Mouse (Mus musculus): ENCODE results near the gene Cks2. TPM values are rescaled to one million over a fixed set of nuclear protein-coding genes. Genes with fewer than 3 reads are reported as not detected.
A peak's percentile ranks its signal among the peaks of the same experiment; 100 is the strongest.
"Not testable (repeated sequence)": the region's sequence is repeated elsewhere in the genome, so short reads cannot be mapped to it uniquely, and the experiment has no call there.

Cks2 gene
- total RNA-seq, 2 experiments from 2014 or later: 275 to 430 TPM

DNA sequence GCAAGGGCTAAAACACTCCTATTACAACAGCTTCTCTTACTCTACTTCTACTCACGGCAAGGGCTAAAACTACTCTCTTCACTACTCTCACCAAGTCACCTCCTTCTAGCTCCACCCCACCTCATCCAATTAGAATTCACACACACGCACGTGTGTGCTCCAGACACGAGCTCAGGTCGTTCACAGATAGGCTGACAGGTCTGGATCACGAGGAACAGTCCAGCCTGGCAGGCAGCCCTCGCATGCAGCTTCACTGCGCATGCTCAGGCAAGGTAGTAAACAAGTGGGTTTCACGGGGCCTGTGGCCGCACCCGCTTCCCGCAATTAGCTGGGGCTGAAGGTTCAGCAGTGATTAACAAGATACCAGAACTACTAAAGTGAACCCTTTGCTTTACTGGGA, 23.2 kb downstream of the Cks2 start:
- ATAC-seq (replicated peaks; ENCODE audit: low FRiP score, low TSS enrichment, poor library complexity, severe bottlenecking): not testable (repeated sequence)

DNA sequence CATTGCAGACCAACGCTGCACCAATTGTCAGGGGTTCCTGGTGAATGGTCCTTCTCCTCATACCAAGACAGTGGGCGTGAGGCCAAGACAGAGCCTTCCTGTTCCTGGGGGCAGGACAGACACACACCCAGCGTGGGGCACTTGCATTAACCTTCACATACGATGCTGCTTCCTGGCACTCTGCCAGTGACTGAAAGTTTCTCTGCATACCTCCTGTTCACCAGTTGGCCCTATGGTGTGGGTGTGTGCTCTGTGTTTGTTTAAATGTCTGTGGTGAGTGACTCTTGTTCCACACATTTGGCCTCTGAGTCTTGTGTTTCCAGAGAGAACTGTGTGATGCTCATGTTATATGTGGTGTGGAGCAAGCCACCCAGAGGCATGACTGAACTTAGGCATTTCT, 31.6 kb downstream of the Cks2 start:
- peak; percentile 26 for ATAC-seq (replicated peaks; ENCODE audit: low FRiP score, low TSS enrichment, poor library complexity, severe bottlenecking)

DNA sequence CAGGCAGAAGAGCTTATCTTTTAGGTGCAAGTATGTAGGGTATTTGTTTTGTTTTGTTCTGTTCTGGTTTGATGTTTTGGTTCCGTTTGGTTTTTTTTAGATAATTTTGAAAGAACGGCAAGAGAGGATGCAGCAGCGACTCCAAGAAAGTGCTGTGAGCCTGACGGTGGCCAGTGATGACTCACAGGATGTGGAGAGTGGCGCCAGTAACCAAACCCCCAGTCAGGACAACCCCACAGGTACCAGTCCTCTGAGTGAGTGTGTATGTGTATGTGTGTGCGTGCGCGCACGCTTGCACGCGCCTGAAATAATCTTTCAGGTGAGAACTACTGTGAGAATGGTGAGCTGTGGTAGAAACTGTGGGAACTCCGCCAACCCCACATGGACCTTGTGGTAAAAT, 32.0 kb downstream of the Cks2 start:
- ATAC-seq (replicated peaks; ENCODE audit: low FRiP score, low TSS enrichment, poor library complexity, severe bottlenecking): peak; percentile 8; the same call in 1 of the 2 replicates

DNA sequence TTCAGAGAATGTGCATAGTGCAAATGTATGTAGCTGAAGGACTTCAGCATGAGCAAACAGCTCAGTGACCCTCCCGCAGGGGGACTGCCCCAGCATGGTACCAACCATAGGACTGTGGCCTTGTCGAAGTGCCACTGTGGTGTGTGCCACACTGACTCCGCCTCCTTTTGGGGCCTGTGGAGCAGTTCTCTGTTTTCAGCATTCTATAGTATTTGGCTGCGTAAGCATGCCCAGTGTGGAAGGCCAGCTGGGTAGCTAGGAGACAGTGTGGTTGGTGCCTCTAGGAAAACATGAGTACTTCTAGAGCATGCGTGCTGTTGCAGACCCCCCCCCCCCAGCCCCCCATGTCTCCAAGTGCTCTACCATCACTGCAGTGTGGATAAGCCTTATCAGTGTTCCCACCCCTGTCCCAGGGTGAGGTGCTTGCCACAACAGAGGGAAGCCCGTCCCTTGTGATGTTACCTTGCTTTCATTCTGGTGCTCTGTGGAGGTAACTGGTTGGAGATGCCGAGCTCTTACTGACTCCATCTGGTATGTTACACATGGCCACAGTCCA, 32.7 kb downstream of the Cks2 start:
- ATAC-seq (replicated peaks; ENCODE audit: low FRiP score, low TSS enrichment, poor library complexity, severe bottlenecking): peak; percentile 79

DNA sequence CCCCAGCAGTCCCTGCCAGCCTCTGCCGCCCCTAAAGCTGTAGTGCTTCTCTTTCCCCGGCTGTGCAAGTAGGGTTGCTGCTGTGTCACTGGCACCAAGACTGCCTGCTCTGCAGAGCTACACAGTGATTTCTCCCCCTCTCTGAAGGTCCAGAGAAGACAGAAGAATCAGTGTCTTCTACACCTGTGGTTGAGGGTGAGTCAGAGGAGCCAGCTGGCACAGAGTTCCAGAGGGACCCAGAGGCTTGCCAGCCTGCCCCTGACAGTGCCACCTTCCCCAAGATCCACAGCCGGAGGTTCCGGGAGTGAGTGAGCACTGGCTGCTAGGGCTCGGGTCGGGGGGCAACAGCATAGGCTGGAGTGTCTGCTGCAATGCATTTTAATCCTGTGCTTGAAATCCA, 33.7 kb downstream of the Cks2 start:
- ATAC-seq (replicated peaks; ENCODE audit: low FRiP score, low TSS enrichment, poor library complexity, severe bottlenecking): no peak

DNA sequence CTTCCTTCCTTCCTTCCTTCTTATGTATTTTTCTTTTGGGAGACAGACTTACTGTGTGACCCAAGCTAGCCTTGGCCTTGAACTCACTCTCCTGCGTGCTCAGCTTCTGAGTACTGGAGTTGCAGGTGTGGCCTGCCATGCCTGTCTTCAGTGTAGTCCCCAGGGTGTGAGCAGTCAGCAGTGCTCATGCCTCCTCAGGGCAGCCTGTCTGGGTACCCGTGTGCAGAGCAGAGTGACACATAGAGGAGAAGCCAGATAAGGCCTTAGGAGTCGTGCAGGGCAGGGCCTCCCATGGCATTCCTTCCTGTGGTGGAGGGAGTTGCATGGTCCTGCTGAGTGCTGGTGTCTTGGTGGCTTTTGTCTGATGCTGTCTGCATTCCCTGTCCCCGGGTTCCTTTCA, 34.3 kb downstream of the Cks2 start:
- ATAC-seq (replicated peaks; ENCODE audit: low FRiP score, low TSS enrichment, poor library complexity, severe bottlenecking): no peak

DNA sequence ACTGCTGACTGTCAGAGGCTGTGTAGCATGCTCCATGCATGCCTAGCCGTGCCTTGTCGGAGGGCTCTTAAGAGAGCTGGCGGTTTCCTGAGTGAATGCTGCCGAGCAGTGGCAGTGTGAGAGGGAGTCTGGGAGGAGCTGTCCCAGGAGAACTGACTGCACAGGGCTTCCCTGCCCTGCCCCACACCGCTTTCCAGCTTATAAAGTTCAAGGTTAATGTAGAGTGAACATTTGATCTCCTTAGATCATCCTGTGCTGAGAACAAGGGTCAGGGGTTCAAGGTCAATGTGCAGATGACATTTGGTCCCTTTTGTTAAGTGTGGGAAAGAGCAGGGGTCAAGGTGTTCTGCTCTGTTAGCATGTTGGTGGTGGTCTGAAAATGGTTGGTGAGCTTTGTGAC, 36.0 kb downstream of the Cks2 start:
- ATAC-seq (replicated peaks; ENCODE audit: low FRiP score, low TSS enrichment, poor library complexity, severe bottlenecking): no peak

DNA sequence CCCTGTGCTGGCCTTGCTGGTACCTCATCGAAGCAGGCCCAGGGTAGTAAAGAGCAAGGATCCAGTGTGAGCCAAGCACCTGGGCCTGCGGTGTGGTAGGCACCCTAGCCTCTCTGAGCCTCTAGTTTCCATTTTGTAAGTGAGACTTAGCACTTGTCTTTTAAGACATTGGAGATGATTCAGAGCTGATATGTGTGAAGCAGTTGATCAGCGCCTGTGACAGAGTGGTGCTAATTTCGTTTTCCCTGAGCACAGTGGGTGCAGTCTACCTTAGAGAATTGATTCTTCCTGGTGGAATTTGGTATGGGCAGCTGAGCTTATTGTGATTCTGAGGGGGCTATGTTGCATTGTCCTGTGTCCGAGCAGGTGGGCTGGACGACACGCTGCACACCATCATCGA, 36.6 kb downstream of the Cks2 start:
- no peak for ATAC-seq (replicated peaks; ENCODE audit: low FRiP score, low TSS enrichment, poor library complexity, severe bottlenecking)

DNA sequence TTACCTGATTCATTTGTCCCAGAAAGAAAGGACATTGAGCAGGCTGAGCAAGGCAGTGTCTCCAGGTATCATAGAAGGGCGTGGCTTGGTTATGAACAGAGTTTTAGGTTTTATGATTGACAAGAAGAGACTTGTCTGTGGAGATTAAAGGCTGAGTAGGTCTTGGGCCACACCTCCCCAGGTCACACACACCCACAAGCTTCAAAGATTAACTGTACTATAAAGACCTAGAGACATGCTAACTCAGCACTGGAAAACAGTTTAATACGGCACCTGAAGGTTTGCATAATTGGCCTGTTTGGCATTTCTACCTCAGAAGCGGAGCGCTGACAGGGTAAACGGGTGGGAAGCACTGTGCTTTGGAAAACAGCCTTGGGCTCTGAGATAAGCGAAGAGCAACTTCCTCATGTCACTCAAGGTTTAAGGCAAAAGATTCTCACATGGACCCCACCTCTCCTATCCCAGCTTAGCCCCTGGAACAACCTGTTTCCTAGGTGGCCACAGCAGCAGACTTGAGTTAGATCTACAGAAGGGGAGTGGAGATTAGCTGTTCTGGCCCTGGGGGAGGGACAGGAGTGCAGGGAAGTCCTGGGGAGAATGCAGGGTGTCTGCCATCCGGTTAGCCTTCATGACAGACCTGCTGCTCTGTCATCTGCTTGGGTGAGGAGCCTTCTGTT, 40.4 kb downstream of the Cks2 start:
- ATAC-seq (replicated peaks; ENCODE audit: low FRiP score, low TSS enrichment, poor library complexity, severe bottlenecking): peak; percentile 54

DNA sequence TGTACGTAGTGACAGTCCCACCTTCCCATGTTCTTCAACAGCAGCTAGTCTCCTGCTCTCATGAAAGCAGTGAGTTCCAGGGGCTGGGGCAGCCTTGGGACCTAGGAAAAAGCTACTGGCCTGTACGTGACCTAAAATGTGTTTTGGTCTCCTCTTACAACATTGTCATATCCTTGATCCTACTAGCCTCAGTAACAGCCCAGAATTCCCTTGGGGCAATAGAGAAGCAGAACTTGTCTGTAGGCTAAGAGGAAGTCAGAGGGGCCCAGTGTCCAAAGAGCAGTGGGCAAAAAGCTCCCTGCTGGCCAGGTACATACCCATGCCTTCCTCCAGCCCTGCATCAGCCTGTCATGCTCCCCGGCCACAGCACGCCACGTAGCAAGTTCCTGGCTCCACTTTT, 41.9 kb downstream of the Cks2 start:
- ATAC-seq (replicated peaks; ENCODE audit: low FRiP score, low TSS enrichment, poor library complexity, severe bottlenecking): no peak

DNA sequence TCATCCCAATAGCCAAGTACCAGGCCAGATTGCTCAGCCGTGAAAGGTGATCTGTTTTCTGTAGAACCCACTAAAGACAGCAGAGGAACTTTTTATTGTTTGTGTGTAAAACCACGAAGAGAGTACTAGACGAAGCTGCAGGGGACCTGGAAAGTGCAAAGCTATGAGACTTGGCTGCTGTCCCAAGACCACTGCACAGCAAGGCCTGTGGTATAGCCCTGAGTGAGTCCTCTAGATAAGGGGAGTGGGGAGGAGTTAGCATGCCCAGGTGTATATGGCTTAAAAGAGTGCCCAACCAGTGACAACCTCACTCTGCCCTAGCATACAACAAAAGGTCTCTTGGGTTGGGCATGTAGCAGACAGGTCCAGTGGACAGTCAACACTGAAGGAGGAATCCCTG, 43.7 kb downstream of the Cks2 start:
- peak; percentile 56 for ATAC-seq (replicated peaks; ENCODE audit: low FRiP score, low TSS enrichment, poor library complexity, severe bottlenecking)

DNA sequence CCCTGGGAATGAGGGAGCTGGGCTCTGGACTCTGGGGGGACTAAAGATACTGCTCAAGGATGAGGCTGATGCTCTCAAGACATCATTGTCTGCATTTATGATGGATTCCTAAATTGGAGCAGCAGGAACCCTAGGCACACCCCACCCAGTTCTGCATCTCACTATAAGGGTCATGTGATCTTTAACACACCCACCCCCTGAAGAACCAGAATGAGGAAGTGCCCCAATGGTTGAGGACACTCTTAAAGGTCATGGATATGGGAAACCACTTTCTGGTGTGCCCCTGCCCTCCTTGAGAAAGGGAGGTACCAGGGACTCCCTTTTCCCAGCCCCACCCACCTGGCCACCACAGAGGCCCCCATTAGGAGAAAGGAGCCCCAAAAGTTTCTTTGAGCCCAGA, 51.4 kb downstream of the Cks2 start:
- ATAC-seq (replicated peaks; ENCODE audit: low FRiP score, low TSS enrichment, poor library complexity, severe bottlenecking): no peak

DNA sequence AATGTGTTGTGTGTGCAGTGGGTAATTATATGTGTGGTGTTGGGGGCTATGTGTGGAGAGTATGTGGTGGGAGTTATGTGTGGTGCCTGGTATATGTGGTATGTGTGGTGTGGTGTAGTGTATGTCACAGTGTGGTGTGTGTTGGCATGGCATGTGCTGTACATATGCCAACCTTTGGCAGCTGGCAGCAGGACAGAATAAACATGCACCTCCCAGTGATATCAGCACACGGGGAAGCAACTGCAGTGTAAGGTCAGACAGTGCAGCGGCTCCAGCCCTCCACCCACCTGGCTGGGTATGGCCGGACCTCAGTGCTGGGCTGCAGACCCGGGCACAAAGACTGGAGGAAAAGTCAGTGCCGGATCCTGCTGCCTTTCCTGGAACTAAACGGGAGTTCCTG, 52.4 kb downstream of the Cks2 start:
- ATAC-seq (replicated peaks; ENCODE audit: low FRiP score, low TSS enrichment, poor library complexity, severe bottlenecking): peak; percentile 56

DNA sequence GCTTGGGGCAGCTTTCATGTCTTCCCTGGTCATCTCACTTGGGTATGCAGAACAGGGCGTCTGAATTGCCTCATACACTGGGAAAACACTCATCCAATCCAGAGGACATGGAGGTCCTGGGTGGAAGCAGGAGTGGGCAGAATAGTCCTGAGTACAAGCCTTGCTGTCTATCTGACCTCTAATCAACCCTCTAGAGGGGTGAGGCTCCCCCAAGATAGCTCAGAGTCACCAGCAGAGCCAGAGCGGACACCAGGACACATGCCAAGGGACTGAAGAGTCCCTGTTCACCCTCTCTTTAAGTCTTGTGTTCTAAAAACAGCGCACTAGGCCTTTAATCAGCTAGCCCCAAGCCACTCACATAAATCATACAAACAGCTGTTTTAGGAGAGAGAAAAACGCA, 52.9 kb downstream of the Cks2 start:
- ATAC-seq (replicated peaks; ENCODE audit: low FRiP score, low TSS enrichment, poor library complexity, severe bottlenecking): peak; percentile 48

DNA sequence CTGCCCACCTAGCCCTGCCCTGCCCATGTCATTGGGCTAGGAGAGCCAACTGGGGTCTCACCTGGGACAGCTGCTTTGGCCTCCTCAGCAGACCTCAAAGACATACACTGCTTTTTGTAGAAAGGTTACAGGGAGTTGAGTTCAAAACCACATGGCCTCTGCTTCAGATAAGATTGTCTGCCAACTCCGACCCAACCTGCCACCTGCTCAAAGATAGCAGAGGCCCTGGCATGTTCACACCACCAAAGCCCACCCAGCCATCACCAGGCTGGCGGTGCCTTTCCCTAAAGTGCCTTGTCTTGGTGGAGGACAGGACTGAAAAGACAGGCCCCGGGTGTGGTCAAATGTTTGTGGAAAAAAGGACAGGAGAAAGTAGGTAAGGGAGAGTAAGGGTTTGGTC, 53.3 kb downstream of the Cks2 start:
- ATAC-seq (replicated peaks; ENCODE audit: low FRiP score, low TSS enrichment, poor library complexity, severe bottlenecking): peak; percentile 58

Other genes starting within 250 kb of the Cks2 start
- gene S1pr3, start 236.6 kb upstream of the Cks2 start, total RNA-seq (2014; fragmentation: Nextera tagmentation): 0.31 TPM in 1 of 2 replicates, not detected in the other
- gene S1pr3, start 236.6 kb upstream of the Cks2 start, total RNA-seq (2017): 0.33 and 0.42 TPM in 2 replicates
- not detected in 2 replicates for gene Shc3, start 75.8 kb upstream of the Cks2 start, total RNA-seq (2014; fragmentation: Nextera tagmentation)
- not detected in 2 replicates for gene Shc3, start 75.8 kb upstream of the Cks2 start, total RNA-seq (2017)
- 33.2 and 41.6 TPM in 2 replicates for gene Secisbp2, start 6.5 kb downstream of the Cks2 start, total RNA-seq (2014; fragmentation: Nextera tagmentation)
- gene Secisbp2, start 6.5 kb downstream of the Cks2 start, total RNA-seq (2017): 29.6 and 31.8 TPM in 2 replicates
- gene Sema4d, start 148.5 kb downstream of the Cks2 start, total RNA-seq (2014; fragmentation: Nextera tagmentation): 38.5 and 38.8 TPM in 2 replicates
- gene Sema4d, start 148.5 kb downstream of the Cks2 start, total RNA-seq (2017): 16.0 and 18.0 TPM in 2 replicates
- 3.4 and 6.4 TPM in 2 replicates for gene Gadd45g, start 201.4 kb downstream of the Cks2 start, total RNA-seq (2014; fragmentation: Nextera tagmentation)
- gene Gadd45g, start 201.4 kb downstream of the Cks2 start, total RNA-seq (2017): 11.5 and 12.9 TPM in 2 replicates

All from megakaryocyte-erythroid progenitor cell, adult 5-6 weeks (primary cell).